Mouse (Mus musculus) erythroblast, embryonic 14.5 days (primary cell): Measurements from ENCODE around the gene 4933417A18Rik.

Source experiments
- GATA1 ChIP-seq: IDR thresholded peaks from 2 replicates; pipeline ENCODE4 v1.6.1; 2012; ENCODE audit warnings: low read length, inconsistent platforms, mixed read lengths
- TAL1 ChIP-seq: IDR thresholded peaks from 3 replicates; pipeline ENCODE4 v1.6.1; 2012; ENCODE audit warnings: low read length, inconsistent platforms, mixed read lengths

- TF ChIP-seq GATA1 (no peak), TAL1 (no peak)
These were observed 51.9 kb downstream of the 4933417A18Rik start for GRCm38 (mm10) chr13:34976116-34976515.
